Mouse (Mus musculus): Measurements from ENCODE around the gene Gm10447. TPM values are rescaled to one million over a fixed set of nuclear protein-coding genes. Genes with fewer than 3 reads are reported as not detected.
A peak's percentile ranks its signal among the peaks of the same experiment; 100 is the strongest.

The Gm10447 gene
- polyA plus RNA-seq, 1 experiment from 2014 or later: 0.09 TPM

GRCm38 (mm10) chr11:53481088-53481730 lies 24.3 kb upstream of the Gm10447 start:
- H3K27ac ChIP-seq (ENCODE audit: low read length): no peak overlapping the region
- peaks cover 3% of the 10 kb centered on the region; the same call in 1 of the 2 replicates for H3K9me3 ChIP-seq (replicated peaks; ENCODE audit: control insufficient read depth, low read length)
- no peak overlapping the region for H3K9ac ChIP-seq (ENCODE audit: low read length)
- 71% methylated on average over 4 of the region's 4 CpGs for WGBS
- H3K4me3 ChIP-seq (ENCODE audit: low read length): no peak overlapping the region
- no peak for ATAC-seq (replicated peaks; ENCODE audit: extremely low read depth, insufficient read depth, low FRiP score)
- no peaks in the 10 kb centered on the region for H3K4me1 ChIP-seq (ENCODE audit: control insufficient read depth, insufficient read depth, low read length)
- H3K27me3 ChIP-seq (ENCODE audit: control insufficient read depth, insufficient read depth, low read length): peaks cover 42% of the 10 kb centered on the region
- H3K36me3 ChIP-seq (ENCODE audit: control insufficient read depth, insufficient read depth): no peaks in the 10 kb centered on the region
- H3K4me2 ChIP-seq (ENCODE audit: low read depth, low read length): no peak overlapping the region

GRCm38 (mm10) chr11:53479783-53480301 lies 22.9 kb upstream of the Gm10447 start, which contains the start of the genes Gm9945 and Sowaha:
Gene Gm9945 (plus strand): TSS chr11:53480166.
Gene Sowaha (minus strand): TSS chr11:53480274.
- 2% methylated on average over 40 of the region's 40 CpGs for WGBS
- H3K4me3 ChIP-seq (ENCODE audit: low read length): peak within 1 kb of the TSS; percentile 67
- peaks cover 3% of the 10 kb centered on the region; the same call in 1 of the 2 replicates for H3K9me3 ChIP-seq (replicated peaks; ENCODE audit: control insufficient read depth, low read length)
- no peak within 1 kb of the TSS for H3K27ac ChIP-seq (ENCODE audit: low read length)
- H3K36me3 ChIP-seq (ENCODE audit: control insufficient read depth, insufficient read depth): no peaks in the 10 kb centered on the region
- ATAC-seq (replicated peaks; ENCODE audit: extremely low read depth, insufficient read depth, low FRiP score): no peak; the same call in 1 of the 2 replicates
- H3K9ac ChIP-seq (ENCODE audit: low read length): peak within 1 kb of the TSS; percentile 60
- no peaks in the 10 kb centered on the region for H3K4me1 ChIP-seq (ENCODE audit: control insufficient read depth, insufficient read depth, low read length)
- H3K4me2 ChIP-seq (ENCODE audit: low read depth, low read length): peak within 1 kb of the TSS; percentile 94
- H3K27me3 ChIP-seq (ENCODE audit: control insufficient read depth, insufficient read depth, low read length): peaks cover 48% of the 10 kb centered on the region

- no peaks in the 10 kb centered on the region for H3K4me1 ChIP-seq (ENCODE audit: control insufficient read depth, insufficient read depth, low read length)
- no peak; the same call in 1 of the 2 replicates for ATAC-seq (replicated peaks; ENCODE audit: extremely low read depth, insufficient read depth, low FRiP score)
- H3K9ac ChIP-seq (ENCODE audit: low read length): peak overlapping the region; percentile 60
- no peak overlapping the region for H3K27ac ChIP-seq (ENCODE audit: low read length)
- H3K9me3 ChIP-seq (replicated peaks; ENCODE audit: control insufficient read depth, low read length): peaks cover 3% of the 10 kb centered on the region; the same call in 1 of the 2 replicates
- no peaks in the 10 kb centered on the region for H3K36me3 ChIP-seq (ENCODE audit: control insufficient read depth, insufficient read depth)
- H3K4me2 ChIP-seq (ENCODE audit: low read depth, low read length): peak overlapping the region; percentile 94
- H3K27me3 ChIP-seq (ENCODE audit: control insufficient read depth, insufficient read depth, low read length): peaks cover 53% of the 10 kb centered on the region
- peak overlapping the region; percentile 67 for H3K4me3 ChIP-seq (ENCODE audit: low read length)
- WGBS: 1% methylated on average over 62 of the region's 62 CpGs
Measured at GRCm38 (mm10) chr11:53479171-53479782, 22.4 kb upstream of the Gm10447 start.

- peaks cover 3% of the 10 kb centered on the region; the same call in 1 of the 2 replicates for H3K9me3 ChIP-seq (replicated peaks; ENCODE audit: control insufficient read depth, low read length)
- peak overlapping the region; percentile 67 for H3K4me3 ChIP-seq (ENCODE audit: low read length)
- peak overlapping the region; percentile 94 for H3K4me2 ChIP-seq (ENCODE audit: low read depth, low read length)
- no peaks in the 10 kb centered on the region for H3K4me1 ChIP-seq (ENCODE audit: control insufficient read depth, insufficient read depth, low read length)
- ATAC-seq (replicated peaks; ENCODE audit: extremely low read depth, insufficient read depth, low FRiP score): no peak
- H3K27me3 ChIP-seq (ENCODE audit: control insufficient read depth, insufficient read depth, low read length): peaks cover 57% of the 10 kb centered on the region
- H3K27ac ChIP-seq (ENCODE audit: low read length): no peak overlapping the region
- WGBS: 7% methylated on average over 76 of the region's 79 CpGs
- peak overlapping the region; percentile 46 for H3K9ac ChIP-seq (ENCODE audit: low read length)
- H3K36me3 ChIP-seq (ENCODE audit: control insufficient read depth, insufficient read depth): no peaks in the 10 kb centered on the region
Measured at GRCm38 (mm10) chr11:53478383-53479170, 21.7 kb upstream of the Gm10447 start.

GRCm38 (mm10) chr11:53477833-53478232 lies 20.9 kb upstream of the Gm10447 start:
- Histone ChIP-seq H3K36me3 (ENCODE audit: control insufficient read depth, insufficient read depth) (no peaks in the 10 kb centered on the region), H3K27ac (ENCODE audit: low read length) (no peak overlapping the region), H3K4me3 (ENCODE audit: low read length) (no peak overlapping the region), H3K4me1 (ENCODE audit: control insufficient read depth, insufficient read depth, low read length) (no peaks in the 10 kb centered on the region), H3K9me3 (replicated peaks; ENCODE audit: control insufficient read depth, low read length) (peaks cover 3% of the 10 kb centered on the region; the same call in 1 of the 2 replicates), H3K4me2 (ENCODE audit: low read depth, low read length) (no peak overlapping the region), H3K27me3 (ENCODE audit: control insufficient read depth, insufficient read depth, low read length) (peaks cover 57% of the 10 kb centered on the region), H3K9ac (ENCODE audit: low read length) (no peak overlapping the region)
- no peak for ATAC-seq (replicated peaks; ENCODE audit: extremely low read depth, insufficient read depth, low FRiP score)
- WGBS: 72% methylated on average over 7 of the region's 7 CpGs

- peaks cover 3% of the 10 kb centered on the region; the same call in 1 of the 2 replicates for H3K9me3 ChIP-seq (replicated peaks; ENCODE audit: control insufficient read depth, low read length)
- H3K9ac ChIP-seq (ENCODE audit: low read length): no peak overlapping the region
- 30% methylated on average over 8 of the region's 8 CpGs for WGBS
- ATAC-seq (replicated peaks; ENCODE audit: extremely low read depth, insufficient read depth, low FRiP score): no peak
- H3K27ac ChIP-seq (ENCODE audit: low read length): no peak overlapping the region
- peaks cover 68% of the 10 kb centered on the region for H3K27me3 ChIP-seq (ENCODE audit: control insufficient read depth, insufficient read depth, low read length)
- no peak overlapping the region for H3K4me2 ChIP-seq (ENCODE audit: low read depth, low read length)
- H3K36me3 ChIP-seq (ENCODE audit: control insufficient read depth, insufficient read depth): no peaks in the 10 kb centered on the region
- no peak overlapping the region for H3K4me3 ChIP-seq (ENCODE audit: low read length)
- H3K4me1 ChIP-seq (ENCODE audit: control insufficient read depth, insufficient read depth, low read length): 0 out of 2 replicates have a peak, but pooled peaks cover 2% of the 10 kb centered on the region
Measured at GRCm38 (mm10) chr11:53475620-53476019, 18.7 kb upstream of the Gm10447 start.

- H3K4me1 ChIP-seq (ENCODE audit: control insufficient read depth, insufficient read depth, low read length): peaks cover 12% of the 10 kb centered on the region; the same call in 1 of the 2 replicates
- peaks cover 53% of the 10 kb centered on the region for H3K27me3 ChIP-seq (ENCODE audit: control insufficient read depth, insufficient read depth, low read length)
Measured at GRCm38 (mm10) chr11:53472709-53473108, 15.8 kb upstream of the Gm10447 start.

GRCm38 (mm10) chr11:53469968-53470695 lies 13.2 kb upstream of the Gm10447 start, which contains the start of gene Gm9837:
Gene Gm9837 (minus strand): TSS chr11:53470479.
- peak; percentile 67 for ATAC-seq (replicated peaks; ENCODE audit: extremely low read depth, insufficient read depth, low FRiP score)
- H3K4me3 ChIP-seq (ENCODE audit: low read length): peak within 1 kb of the TSS; percentile 20
- H3K36me3 ChIP-seq (ENCODE audit: control insufficient read depth, insufficient read depth): no peaks in the 10 kb centered on the region
- H3K4me2 ChIP-seq (ENCODE audit: low read depth, low read length): peak within 1 kb of the TSS; percentile 51
- H3K9me3 ChIP-seq (replicated peaks; ENCODE audit: control insufficient read depth, low read length): no peaks in the 10 kb centered on the region
- WGBS: 4% methylated on average over 29 of the region's 29 CpGs
- peaks cover 48% of the 10 kb centered on the region for H3K27me3 ChIP-seq (ENCODE audit: control insufficient read depth, insufficient read depth, low read length)
- H3K4me1 ChIP-seq (ENCODE audit: control insufficient read depth, insufficient read depth, low read length): peaks cover 15% of the 10 kb centered on the region; the same call in 1 of the 2 replicates
- H3K27ac ChIP-seq (ENCODE audit: low read length): no peak within 1 kb of the TSS
- H3K9ac ChIP-seq (ENCODE audit: low read length): 0 out of 2 replicates have a peak within 1 kb of the TSS, but pooled peaks have one; percentile 9

More at GRCm38 (mm10) chr11:53472709-53473108, 15.8 kb upstream of the Gm10447 start:
- no peak overlapping the region for H3K4me3 ChIP-seq (ENCODE audit: low read length)
- no peak overlapping the region for H3K4me2 ChIP-seq (ENCODE audit: low read depth, low read length)
- no peaks in the 10 kb centered on the region for H3K36me3 ChIP-seq (ENCODE audit: control insufficient read depth, insufficient read depth)
- no peak overlapping the region for H3K27ac ChIP-seq (ENCODE audit: low read length)
- H3K9ac ChIP-seq (ENCODE audit: low read length): no peak overlapping the region
- no peak for ATAC-seq (replicated peaks; ENCODE audit: extremely low read depth, insufficient read depth, low FRiP score)
- H3K9me3 ChIP-seq (replicated peaks; ENCODE audit: control insufficient read depth, low read length): no peaks in the 10 kb centered on the region
- 77% methylated on average over 3 of the region's 3 CpGs for WGBS
